Mouse (Mus musculus) adrenal gland, postnatal 36 days (tissue): ENCODE results near the gene Fam124b. TPM values are rescaled to one million over a fixed set of nuclear protein-coding genes. Genes with fewer than 3 reads are reported as not detected.

Source experiments
- DNase-seq, 2 experiments: peaks; one replicate each; pipeline ENCODE4 v3.0.0; 2021; ENCODE audit warnings: mixed read lengths in 1 of 2
- total RNA-seq, 2 experiments: library from RNA; stranded (reverse); gene quantifications; 2 replicates each; pipeline ENCODE4 v1.2.3; 2021

The Fam124b gene
- total RNA-seq, 2 experiments from 2014 or later = 0.50 TPM; not detected in 1

DNA sequence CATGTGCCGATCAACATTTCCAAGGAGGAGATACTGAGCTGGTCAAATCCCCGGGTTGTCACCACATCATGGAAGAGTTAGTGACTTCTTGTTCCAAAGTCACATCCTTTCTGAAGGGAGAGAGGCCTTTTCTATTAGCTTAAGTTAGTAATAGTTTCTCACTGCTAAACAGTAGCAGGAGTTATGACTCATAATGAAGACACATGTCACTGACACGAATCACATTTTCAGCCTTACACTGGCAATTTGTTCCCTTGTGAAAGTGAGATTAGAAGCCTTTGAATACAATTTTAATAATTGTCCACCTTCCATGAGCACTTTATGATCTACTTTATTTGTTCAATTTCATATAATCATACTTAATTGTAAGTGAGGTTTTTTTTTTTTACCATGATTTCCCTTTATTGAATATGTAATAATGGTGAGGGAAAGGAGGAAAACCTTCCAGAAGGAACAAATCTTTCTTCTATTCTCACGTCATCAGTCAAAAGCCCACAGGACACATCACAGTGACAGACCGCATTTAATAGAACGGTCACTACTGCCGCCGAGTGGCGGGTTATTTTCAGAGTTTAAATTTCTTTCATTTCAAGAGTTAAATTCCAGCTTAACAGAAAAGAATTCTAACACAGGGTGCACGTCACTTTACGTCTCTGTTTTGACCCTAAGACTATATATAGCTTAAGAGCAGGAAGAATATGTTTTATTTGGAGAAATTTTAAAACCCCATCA lies 40.5 kb downstream of the Fam124b start:
- DNase-seq = peak in 1 of 2 experiments; percentile 6

DNA sequence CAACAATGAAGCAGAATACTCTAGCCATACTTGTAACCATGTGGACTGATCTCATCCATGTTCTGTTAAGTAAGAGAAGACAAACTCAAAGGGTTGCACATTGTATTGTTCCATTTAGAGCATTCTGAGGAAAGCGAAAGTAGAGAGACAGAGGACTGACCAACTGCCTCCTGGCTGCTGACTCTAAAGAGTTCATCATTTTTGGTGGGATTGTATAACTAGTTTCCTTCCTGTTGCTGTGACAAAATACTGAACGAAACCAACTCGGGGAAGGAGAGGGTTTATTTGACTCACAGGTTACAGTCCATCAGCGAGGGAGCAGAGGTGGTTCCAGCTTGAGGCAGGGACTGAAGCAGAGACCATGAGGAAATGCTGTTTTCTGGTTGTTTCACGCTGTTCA lies 50.6 kb downstream of the Fam124b start:
- DNase-seq = no peak

DNA sequence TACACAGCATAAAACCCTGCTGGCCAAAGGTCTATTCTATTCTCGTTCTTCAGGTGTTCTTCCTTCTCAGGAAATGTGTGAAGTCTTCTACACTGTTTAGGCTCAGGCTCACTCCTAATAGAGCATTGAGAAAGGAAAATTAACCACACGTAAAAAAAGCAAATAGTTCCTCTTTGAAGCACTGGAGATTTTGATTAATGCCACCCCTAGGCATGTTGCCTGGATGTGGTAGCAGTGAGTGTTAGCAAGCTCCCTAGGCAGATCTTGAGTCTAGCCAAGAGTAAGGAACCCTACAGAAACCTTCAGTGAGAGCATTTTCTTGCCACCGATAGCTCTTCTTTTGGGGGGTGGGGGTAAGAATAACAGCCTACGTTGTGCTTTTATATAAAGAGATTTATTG lies 51.7 kb downstream of the Fam124b start:
- no peak for DNase-seq

DNA sequence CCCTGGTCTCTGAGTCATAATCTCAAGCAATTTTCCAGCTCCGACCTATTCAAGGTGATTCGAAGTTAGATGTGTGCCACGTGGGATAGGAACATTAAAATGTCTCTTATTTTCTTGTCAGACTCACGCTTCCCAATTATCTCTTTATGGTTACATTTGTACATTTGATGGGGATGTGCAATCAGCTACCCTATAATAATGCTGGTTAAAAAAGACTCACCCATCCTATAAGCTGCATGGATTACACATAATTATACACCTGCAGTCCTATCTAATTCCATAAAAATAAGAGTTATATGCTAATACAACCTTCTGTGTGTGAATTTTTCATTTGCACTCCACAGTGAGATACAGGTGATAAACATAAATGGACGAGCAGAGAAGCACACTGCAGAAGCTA lies 52.9 kb downstream of the Fam124b start:
- DNase-seq = no peak

DNA sequence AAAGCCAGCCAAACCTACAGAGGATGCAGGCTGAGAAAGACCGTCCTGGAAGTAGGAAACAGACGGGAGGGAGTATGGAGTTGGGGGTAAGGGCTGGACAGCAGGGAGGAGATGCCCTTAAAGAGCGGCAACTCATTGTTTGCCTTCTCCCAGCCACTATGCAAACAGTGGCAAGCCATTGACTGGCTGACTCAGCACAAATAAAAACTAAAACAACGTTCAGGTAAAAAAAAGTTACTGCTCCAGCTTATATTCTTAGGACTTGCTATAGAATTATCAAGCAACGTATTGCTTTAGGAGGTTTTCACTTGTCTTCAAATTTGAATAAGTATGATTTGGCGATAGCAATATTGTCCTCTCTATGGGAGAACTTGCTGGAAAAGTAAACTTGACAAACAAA lies 55.3 kb downstream of the Fam124b start:
- no peak for DNase-seq

DNA sequence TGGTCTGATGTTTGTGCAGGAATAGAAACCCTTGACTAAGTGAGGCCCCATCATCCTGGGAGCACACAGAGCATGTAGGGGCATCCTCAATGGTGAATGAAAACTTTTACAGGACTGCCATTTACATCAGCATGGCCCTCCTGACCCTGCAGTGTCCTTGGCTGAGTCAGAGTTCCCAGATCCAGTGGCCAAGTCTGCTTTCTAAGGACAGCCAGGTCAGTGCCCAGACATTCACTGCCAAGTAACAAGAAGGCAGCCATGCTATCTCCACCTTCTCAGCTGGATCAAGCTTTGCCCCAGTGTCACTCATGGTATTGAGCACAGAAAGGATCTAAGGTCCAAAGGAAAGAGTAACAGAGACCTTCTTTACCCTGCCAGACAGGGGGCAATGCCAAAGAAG lies 58.7 kb downstream of the Fam124b start:
- peak; percentile 50 to 68 for DNase-seq

DNA sequence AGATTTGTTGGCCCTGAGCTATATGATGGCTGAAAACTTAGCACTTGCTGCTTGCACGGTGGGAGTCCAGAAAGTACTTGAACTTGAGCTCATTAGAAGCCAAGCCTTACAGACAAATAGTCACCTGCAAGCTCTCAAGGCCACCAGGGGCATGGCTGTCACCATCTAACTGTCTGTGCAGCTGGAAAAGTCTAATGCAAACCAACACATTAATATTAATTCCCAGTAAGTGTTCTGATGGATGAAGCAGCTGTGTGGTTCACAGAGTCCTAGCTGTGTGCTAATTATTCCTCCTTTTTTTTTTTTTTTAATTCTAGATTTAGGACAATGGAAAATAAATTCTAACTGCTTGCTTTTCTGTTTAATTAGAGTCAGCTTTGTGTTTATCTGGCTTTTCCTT lies 63.4 kb downstream of the Fam124b start:
- no peak for DNase-seq

DNA sequence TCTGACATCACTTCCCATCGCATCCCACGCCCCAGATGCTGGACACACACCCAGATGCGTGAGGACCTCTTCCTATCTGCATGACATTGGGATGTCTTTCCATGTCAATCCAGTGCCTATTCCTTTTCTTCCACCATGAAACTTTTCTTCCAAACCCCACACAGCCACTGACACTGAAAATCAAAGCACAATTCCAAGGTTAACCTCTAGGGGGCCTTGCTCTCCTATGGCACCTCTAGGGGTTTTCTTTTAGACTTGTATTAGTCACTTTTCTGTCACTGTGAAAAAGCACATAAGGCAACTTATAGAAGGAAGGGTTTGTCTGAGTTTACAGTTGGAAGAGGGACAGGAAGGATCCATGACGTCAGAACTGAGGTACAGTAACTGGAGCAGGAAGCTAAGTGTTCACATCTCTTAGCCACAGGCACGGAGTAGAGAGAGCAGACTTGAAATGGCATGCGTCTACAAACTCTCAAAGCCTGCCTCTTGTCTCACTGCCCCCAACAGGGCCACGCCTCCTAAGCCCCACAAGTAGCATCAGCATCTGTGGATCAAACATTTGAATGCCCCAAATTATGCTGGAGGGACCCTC lies 65.1 kb downstream of the Fam124b start:
- no peak for DNase-seq

DNA sequence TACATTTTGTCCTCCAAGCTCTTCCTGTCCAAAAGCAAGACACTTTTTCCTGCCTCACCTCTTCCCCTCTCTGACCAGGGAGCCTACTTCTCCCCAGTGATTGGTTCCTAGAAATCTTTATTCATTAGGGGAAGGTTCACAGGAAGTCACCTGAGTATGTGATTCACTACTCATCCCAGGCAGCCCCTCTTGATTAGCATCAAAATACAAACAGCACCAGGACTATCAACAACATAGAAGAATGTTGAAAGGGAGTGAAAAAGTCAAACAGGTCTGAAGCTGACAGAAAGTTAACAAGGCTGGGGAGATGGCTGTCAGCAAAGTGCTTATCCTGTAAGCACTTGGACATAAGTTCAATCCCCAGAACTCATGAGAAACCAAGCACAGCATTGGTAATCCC lies 67.6 kb downstream of the Fam124b start:
- DNase-seq = no peak

Other genes starting within 250 kb of the Fam124b start
- gene Cul3, start 122.0 kb upstream of the Fam124b start, total RNA-seq = 100 to 1,000 TPM; 120 to 143 TPM
- gene Gm45261, start 243.0 kb upstream of the Fam124b start, total RNA-seq = not detected